Mouse (Mus musculus): ENCODE measurements around the gene 1500011B03Rik.
A peak's percentile ranks its signal among the peaks of the same experiment; 100 is the strongest.

Gene 1500011B03Rik

DNA sequence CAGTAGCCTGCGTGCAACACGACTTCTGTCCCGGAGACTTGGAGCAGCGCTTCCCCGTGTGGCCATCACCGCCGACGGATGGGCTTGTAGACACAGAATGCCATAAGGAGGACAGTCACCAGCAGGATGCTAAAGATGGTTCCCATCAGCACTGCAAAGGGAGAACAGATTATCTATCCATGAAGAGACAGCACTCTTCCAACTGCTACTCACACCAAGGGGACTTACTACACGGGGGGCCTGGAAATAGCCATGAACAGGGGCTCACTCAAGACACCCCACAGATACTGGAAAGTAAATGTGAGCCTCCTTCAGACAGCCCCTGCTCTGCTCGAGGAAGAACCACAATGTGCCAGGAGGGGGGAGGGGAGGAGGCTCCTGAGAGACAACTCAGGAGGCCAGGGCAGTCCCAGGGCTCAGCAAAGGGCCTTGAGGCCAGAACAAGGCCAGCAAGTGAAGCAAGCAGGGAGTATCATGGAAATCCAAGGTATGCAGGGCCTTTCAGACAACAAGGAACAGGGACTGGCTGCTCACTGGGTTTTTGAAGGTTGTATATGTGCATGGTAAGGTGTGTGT is 14.0 kb downstream of the 1500011B03Rik start:
- DNase-seq (ENCODE audit: low spot score in 2 of 2) = no peak

- no peak for DNase-seq (ENCODE audit: low spot score in 2 of 2)
Measured at GRCm38 (mm10) chr5:114808385-114808784, 14.9 kb downstream of the 1500011B03Rik start.

GRCm38 (mm10) chr5:114807893-114808292 is 15.4 kb downstream of the 1500011B03Rik start:
- no peak for DNase-seq (ENCODE audit: low spot score in 2 of 2)

- no peak for DNase-seq (ENCODE audit: low spot score in 2 of 2)
Measured at GRCm38 (mm10) chr5:114807468-114807867, 15.8 kb downstream of the 1500011B03Rik start.

DNA sequence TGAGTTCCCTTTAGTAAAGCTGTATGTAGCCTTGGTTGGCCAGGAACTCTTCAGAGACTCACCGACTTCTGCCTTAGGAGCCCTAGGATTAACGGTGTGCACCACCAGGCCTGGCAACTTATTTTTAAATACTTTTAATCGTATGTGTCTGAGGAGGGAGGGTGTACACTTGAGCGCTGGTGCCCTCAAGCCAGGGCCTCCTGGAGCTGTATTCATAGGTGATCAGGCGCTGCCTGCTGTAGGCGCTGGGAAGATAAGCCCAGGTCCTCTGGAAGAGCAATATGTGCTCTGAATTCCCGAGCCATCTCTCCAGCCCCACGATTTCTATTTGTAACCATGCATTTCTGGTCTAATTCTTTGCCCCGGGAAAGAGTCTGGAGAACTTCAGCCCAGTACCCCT is 16.2 kb downstream of the 1500011B03Rik start:
- no peak for DNase-seq (ENCODE audit: low spot score in 2 of 2)

- no peak for DNase-seq (ENCODE audit: low spot score in 2 of 2)
Measured at GRCm38 (mm10) chr5:114806636-114807035, 16.6 kb downstream of the 1500011B03Rik start.

DNA sequence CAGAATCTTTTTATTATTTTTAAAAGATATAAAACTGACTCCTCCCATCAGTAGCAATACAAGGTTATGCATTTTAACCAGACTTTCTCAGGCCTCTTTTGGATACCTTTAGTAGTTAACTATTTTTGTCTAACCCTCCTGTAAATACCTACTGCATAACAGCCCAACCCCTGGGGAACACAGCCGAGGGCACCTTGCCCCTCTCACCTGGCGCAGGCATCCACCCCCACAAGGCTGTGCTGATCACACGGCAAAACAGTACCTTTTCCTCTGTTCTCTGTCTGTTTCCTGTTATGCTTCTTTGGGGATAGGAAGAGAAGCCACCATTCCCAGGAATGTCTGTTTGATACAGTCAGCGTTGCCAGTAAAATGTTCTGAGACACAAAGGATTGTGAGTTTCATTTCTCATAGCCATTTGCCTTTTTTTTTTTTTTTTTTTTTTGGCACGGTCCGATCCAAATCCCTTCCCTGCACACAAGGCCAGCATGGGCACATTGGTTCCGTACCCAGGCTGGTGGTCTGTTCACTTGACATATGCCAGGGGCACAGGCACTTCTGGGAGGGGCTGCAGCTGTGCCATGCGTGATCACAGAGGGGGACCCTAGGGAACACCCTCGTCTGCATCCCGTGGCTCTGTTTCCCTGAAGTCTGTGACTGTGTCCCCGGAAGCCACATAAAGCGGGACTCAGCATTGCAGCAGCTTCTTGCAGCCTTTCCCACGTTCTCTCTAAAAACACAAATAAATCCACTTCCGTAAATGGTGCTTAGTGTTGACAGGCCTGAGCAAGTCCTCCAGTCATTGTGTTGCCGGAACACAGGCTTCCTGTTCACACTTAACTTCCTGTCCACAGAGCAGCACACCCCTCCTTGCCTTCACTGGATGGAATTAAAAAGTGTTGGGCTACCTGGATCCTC is 17.6 kb downstream of the 1500011B03Rik start:
- no peak for DNase-seq (ENCODE audit: low spot score in 2 of 2)

GRCm38 (mm10) chr5:114804958-114805357 is 18.3 kb downstream of the 1500011B03Rik start:
- DNase-seq (ENCODE audit: low spot score in 2 of 2) = no peak

GRCm38 (mm10) chr5:114804335-114804734 is 18.9 kb downstream of the 1500011B03Rik start:
- DNase-seq (ENCODE audit: low spot score in 2 of 2) = no peak

DNA sequence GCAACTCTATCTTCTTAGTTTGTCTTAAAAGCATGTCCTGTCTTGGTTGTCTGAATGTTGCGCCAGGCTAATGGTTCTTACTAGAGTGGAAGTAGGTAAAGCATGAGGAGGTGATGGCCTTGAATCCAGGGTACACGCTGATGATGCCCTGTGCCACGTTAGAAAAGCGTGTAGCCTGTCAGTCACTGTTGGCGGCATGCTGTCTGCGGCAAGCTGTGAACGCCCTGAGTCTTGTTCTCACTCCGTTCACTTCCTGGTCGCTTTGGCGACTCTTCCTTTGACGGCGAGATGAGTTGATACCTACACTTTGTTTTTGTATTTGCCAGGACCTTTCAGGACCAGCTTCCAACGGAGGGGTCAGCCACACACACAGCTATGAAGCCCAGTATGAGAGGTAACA is 20.0 kb downstream of the 1500011B03Rik start:
- no peak for DNase-seq (ENCODE audit: low spot score in 2 of 2)

GRCm38 (mm10) chr5:114801841-114802240 is 21.4 kb downstream of the 1500011B03Rik start:
- no peak for DNase-seq (ENCODE audit: low spot score in 2 of 2)

GRCm38 (mm10) chr5:114801049-114801448 is 22.2 kb downstream of the 1500011B03Rik start:
- no peak for DNase-seq (ENCODE audit: low spot score in 2 of 2)

DNA sequence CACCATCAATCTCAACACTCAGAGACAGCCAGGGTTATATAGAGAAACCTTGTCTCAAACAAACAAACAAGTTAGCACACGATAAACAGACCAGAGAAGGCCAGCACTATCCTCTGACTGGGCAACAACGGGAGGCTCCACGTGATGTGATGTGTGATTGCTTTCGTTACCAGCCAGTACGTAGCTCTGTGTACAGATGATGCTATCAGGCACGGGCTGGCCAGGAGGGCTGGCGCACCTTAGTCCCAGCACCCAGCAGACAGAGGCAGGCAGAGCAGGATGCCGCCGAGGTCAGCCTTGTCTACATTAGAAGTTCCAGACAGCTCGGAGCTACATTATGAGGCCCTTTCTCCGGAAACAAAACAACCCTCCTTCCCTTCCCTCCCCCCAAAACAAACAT is 23.4 kb downstream of the 1500011B03Rik start:
- DNase-seq (ENCODE audit: low spot score in 2 of 2) = no peak

DNA sequence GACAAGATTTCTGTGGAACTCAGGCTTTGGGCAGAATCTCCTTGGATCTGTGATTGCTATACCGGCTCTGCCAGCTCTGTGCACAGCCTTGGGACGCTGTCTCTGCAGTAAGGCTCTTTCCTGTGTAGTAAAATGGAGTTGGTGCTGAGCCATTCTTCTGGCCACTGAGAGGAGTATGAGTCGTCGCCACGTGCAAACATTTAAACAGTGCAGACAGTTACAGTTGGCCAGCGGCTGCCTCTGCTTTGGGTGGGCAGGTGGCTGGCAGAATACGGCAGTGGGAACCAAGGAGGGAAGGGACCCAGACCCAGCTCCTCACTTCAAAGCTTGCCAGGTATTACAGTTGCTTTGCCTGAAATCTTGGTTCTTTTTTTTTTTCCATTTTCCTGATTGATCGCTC is 26.0 kb downstream of the 1500011B03Rik start:
- no peak for DNase-seq (ENCODE audit: low spot score in 2 of 2)

- DNase-seq (ENCODE audit: low spot score in 2 of 2) = peak; percentile 33 to 40
Measured at GRCm38 (mm10) chr5:114796299-114797012, 26.8 kb downstream of the 1500011B03Rik start.

DNA sequence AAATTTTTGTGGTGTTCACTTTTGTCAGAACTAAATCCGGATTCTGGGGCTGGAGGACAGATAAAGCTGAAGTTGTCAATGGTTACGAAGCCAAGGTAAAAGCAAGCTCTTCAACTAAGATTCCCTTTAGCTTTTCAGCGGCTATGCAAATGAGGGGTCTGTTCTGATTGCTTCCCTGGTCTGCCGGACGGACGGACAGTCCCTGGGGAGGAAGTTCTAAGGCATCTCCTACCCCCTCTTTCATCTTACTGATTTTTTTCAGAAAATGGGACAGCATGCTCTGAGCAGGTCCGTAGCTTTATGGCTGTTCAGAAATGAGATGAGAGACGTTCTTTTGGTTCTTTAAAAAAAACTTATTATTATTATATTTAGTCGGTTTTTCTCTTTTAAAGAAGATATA is 27.6 kb downstream of the 1500011B03Rik start:
- no peak for DNase-seq (ENCODE audit: low spot score in 2 of 2)

- peak in 1 of 2 experiments; percentile 38 for DNase-seq (ENCODE audit: low spot score in 2 of 2)
Measured at GRCm38 (mm10) chr5:114795231-114795630, 28.0 kb downstream of the 1500011B03Rik start.

DNA sequence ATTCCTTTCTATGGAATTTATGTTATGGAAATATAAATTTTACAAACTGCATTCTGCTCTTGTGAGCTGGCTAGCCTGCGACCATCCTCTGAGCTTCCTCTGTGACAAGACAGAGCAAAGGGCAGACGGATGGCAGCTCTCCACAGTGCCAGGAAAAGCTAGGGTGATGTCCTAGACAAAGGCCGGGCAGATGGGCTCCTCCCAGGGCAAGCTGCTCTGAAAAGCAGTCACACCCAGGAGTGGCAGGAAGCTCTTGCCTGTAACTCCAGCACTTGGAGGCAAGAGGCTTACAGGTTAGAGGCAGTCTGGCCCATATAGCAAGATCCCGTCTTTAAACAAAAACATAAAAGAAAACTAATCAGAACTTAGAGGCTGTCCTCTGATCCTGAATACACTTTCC is 28.7 kb downstream of the 1500011B03Rik start:
- DNase-seq (ENCODE audit: low spot score in 2 of 2) = no peak

- DNase-seq (ENCODE audit: low spot score in 2 of 2) = no peak
Measured at GRCm38 (mm10) chr5:114793317-114793716, 30.0 kb downstream of the 1500011B03Rik start.

DNA sequence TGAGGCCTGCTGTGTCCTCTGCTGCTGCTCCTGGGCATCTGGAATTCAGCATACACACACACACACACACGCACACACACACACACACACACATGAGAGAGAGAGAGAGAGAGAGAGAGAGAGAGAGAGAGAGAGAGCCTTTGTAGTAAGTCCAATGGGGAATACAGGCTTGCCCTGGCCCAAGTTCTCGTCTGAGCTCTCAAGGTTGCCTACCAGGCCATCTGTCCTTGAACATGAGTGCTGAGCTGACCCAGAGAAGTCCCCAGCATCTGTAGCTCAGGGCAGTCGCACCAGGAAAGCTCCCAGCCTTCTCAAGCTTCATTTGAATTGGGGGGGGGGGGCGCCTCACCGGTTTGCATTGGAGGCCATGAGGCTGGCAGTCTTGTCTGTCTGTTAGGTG is 38.1 kb downstream of the 1500011B03Rik start:
- no peak for DNase-seq (ENCODE audit: low spot score in 2 of 2)

DNA sequence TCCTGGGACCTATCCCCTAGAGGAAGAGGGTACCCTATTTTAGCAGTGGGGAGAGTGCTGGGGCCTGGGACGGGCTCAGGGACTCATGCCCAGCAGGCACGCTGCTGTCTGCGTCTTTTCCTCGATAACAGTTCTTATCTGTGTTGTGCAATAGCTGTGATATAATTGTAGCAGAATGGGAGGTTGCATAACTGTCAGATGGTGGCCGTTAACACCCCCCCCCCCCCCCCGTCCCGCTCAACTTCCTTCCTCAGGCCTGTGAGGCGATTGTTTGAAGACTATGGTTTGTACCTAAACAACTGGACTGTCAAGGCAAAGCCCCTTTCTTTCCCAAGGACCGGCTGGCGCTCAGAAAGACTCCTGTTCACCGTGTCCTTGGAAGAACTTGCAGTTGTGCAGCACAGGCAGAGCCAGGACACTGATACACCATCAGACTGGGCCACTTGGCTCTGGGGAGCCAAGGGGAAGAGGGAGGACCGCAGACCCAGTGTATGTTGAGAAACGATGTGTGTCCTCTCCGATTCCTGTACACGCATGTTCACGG is 38.6 kb downstream of the 1500011B03Rik start:
- no peak for DNase-seq (ENCODE audit: low spot score in 2 of 2)

Data from cerebellum, postnatal 4 days (tissue).